Mouse (Mus musculus) E14TG2a.4 (cell line): ENCODE measurements around the gene Kynu.

ENCODE experiments used
- H3K27me3 ChIP-seq: 2 replicates; pipeline ENCODE4 v1.6.1; 2014; ENCODE audit warnings: low read length, control low read depth; ENCODE audit not compliant: insufficient read depth
- H3K36me3 ChIP-seq: 2 replicates; pipeline ENCODE4 v1.6.1; 2014; ENCODE audit warnings: low read length, control low read depth; ENCODE audit not compliant: insufficient read depth
- H3K4me1 ChIP-seq: replicated peaks from 2 replicates; pipeline ENCODE4 v1.6.1; 2014; ENCODE audit warnings: low read depth, low read length, control low read depth
- H3K4me3 ChIP-seq: replicated peaks from 2 replicates; pipeline ENCODE4 v1.5.1; 2014; ENCODE audit warnings: mild to moderate bottlenecking, low read length
- H3K9me3 ChIP-seq: 2 replicates; pipeline ENCODE4 v1.6.1; 2014; ENCODE audit warnings: low read length, control low read depth
- CTCF ChIP-seq: conservative IDR thresholded peaks from 2 replicates; pipeline ENCODE4 v1.5.1; 2014; ENCODE audit warnings: low read length
- NANOG ChIP-seq: IDR thresholded peaks from 2 replicates; pipeline ENCODE4 v1.6.1; 2014; ENCODE audit warnings: borderline replicate concordance, low read length, mixed read lengths
- POU5F1 ChIP-seq: IDR thresholded peaks from 2 replicates; pipeline ENCODE4 v1.6.1; 2014; ENCODE audit warnings: low read length, borderline replicate concordance

Gene Kynu

DNA sequence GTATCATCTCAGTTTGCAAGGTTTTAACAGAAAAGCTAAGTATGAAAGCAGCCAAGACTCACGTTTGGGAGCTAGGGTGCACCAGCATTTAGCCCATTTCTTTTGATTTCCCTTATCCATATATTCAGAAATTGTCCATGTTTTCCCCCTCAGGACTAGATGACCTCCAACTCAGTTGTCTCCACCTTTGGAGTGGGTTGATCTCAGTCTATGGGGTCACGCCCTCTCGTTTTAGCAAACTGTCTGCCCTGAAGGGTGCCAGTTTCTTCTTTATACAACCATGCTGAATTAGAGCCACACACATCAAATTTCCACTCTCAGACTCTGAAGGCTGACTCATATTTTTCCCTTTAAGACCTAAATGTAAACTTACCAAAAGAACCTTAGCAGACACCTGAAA is 119.0 kb downstream of the Kynu start:
- Histone ChIP-seq H3K27me3 (no peaks in the 10 kb centered on the region), H3K9me3 (no peaks in the 10 kb centered on the region), H3K36me3 (no peaks in the 10 kb centered on the region), H3K4me3 (no peak overlapping the region), H3K4me1 (no peaks in the 10 kb centered on the region)
- TF ChIP-seq NANOG = no peak
- no peak for TF ChIP-seq POU5F1
- TF ChIP-seq CTCF = no peak

DNA sequence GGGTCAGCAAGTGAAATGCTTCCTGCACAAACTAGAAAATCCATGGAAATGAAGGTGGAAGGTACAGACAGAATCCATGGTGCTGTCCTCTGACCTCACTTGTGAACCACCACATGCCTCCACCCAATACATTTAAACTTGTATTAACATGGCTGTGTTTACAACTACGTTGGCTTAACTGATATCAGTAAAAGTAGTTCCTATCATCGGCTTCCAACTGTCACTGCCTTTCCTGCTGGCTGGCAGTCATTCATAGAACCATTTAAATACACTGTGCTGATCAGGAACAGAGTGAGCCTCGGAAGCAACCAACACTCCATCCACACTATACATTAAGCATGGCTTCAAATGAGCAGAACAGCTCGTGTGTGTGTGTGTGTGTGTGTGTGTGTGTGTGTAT is 120.1 kb downstream of the Kynu start:
- Histone ChIP-seq H3K4me1 (no peaks in the 10 kb centered on the region), H3K9me3 (no peaks in the 10 kb centered on the region), H3K36me3 (no peaks in the 10 kb centered on the region), H3K27me3 (no peaks in the 10 kb centered on the region), H3K4me3 (no peak overlapping the region)
- TF ChIP-seq CTCF (no peak), NANOG (no peak), POU5F1 (no peak)

DNA sequence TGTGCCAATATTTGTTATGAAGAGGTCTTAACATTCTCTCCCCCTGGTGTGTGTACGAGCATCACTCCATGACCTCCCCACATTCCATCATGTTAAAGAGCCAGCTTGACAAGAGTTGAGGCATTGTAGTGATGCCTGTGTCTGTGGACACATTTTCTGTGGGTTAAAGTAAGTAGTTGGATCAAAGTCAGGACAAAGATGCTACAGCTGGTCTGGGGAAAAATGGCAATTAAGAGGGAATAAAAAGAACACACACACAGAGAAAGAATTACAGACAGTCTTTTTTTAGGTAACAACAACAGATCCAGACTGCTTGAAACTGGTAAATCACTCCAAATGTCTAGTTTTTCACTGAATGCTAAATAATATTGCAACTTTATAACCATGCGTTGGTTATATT is 135.3 kb downstream of the Kynu start:
- Histone ChIP-seq H3K9me3 (no peaks in the 10 kb centered on the region), H3K4me3 (no peak overlapping the region), H3K4me1 (no peaks in the 10 kb centered on the region), H3K27me3 (no peaks in the 10 kb centered on the region), H3K36me3 (no peaks in the 10 kb centered on the region)
- TF ChIP-seq NANOG (no peak), POU5F1 (no peak), CTCF (no peak)

DNA sequence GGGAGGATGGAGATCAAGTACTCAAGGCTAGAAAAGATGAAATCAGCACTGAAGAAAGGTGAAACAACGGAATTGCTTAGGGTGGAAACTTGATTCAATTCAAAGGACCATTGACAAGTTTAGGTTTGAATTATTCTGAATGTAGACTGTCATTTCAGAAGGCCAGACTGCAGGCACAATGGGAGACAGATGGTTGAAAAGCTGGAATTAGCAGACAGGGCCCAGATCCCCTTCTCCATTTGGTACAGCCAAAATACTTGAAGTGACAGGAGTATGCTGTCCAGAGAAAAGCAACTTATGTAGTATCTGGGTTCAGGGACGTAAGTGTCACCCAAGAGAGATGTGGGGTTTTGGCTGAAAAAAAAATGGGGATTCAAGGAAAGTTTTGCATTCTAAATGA is 136.2 kb downstream of the Kynu start:
- Histone ChIP-seq H3K4me1 (no peaks in the 10 kb centered on the region), H3K4me3 (no peak overlapping the region), H3K27me3 (no peaks in the 10 kb centered on the region), H3K9me3 (no peaks in the 10 kb centered on the region), H3K36me3 (no peaks in the 10 kb centered on the region)
- TF ChIP-seq CTCF = no peak
- TF ChIP-seq NANOG = no peak
- TF ChIP-seq POU5F1 = no peak

DNA sequence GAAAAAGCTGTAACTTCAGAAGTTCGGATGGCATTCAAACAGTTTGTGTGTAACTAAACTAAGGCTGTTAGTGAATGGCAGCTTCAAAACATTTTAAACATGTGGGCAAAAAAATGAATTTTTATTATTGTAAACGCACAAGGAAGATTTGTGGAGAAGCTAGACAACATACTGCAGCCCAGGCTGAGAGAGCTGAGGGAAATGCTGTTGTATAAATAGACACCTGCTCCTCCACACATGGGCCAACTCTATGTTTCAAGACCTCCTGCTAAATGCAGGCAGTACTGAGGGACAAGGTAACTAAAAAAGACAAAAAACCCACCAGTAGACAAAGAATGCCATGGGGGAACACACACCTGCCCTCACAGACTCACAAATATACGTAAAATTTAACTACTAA is 140.5 kb downstream of the Kynu start:
- Histone ChIP-seq H3K36me3 (no peaks in the 10 kb centered on the region), H3K4me3 (no peak overlapping the region), H3K4me1 (no peaks in the 10 kb centered on the region), H3K27me3 (no peaks in the 10 kb centered on the region), H3K9me3 (no peaks in the 10 kb centered on the region)
- no peak for TF ChIP-seq CTCF
- TF ChIP-seq POU5F1 = no peak
- TF ChIP-seq NANOG = no peak

DNA sequence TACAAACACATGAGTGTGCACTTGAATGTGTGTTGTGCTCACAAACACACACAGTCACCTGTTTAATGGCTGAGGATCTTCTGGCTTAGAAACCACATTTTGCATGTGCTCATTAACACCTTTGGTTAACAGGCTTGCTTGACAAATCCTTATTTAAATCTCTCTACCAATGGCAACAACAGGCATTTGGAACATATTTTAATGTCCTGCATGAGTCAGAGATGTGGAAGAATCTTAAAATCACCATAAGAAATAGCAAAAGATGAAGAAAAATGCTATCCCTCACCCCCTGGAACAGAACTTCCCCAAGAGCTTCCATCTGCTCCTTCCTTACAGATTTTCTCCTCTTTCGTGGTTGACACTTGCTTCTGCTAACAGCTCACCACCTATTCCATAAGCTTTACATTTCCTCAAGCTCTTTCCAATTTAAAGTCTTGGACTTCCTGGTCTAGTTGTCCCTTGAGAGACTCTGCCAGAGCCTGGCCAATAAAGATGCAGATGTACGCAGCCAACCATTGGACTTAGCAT is 157.5 kb downstream of the Kynu start:
- Histone ChIP-seq H3K4me3 (no peak overlapping the region), H3K36me3 (no peaks in the 10 kb centered on the region), H3K4me1 (no peaks in the 10 kb centered on the region), H3K27me3 (no peaks in the 10 kb centered on the region), H3K9me3 (no peaks in the 10 kb centered on the region)
- TF ChIP-seq POU5F1 = no peak
- no peak for TF ChIP-seq CTCF
- TF ChIP-seq NANOG = no peak

DNA sequence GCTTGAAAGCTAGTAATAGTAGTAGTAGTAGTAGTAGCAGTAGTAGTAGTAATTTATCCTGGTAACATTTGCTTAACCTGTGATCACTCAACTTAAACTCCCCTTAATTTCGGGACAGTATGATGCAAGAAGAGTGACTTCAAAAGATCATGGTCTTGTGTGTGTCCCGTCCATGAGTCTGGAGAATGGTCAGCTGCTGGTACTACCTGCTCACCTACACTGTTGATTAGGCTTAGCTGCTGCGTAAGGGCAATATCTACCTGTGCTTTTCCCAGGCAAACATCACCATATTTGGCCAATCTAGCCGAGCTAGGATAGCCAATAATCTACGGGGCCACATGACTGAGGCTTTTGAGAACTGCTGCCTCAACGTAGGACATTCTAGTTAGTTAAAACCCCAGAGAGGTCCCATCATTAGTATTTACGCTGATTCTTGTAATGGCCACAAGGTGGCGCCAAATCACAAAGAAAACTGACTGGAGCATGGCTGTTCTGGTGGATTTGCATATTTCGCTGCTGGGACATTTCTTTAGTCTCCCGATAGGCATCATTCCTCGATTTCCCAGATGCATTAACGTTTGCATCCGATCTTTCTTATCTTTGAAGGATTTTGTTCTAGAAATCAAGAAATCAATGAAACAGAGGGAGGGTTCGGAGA is 167.4 kb downstream of the Kynu start:
- H3K9me3 ChIP-seq = 0 out of 2 replicates have a peak, but pooled peaks cover 2% of the 10 kb centered on the region
- TF ChIP-seq CTCF = peak; percentile 56
- no peak for TF ChIP-seq NANOG
- H3K4me1 ChIP-seq = no peaks in the 10 kb centered on the region
- H3K4me3 ChIP-seq = no peak overlapping the region
- no peaks in the 10 kb centered on the region for H3K36me3 ChIP-seq
- no peaks in the 10 kb centered on the region for H3K27me3 ChIP-seq

DNA sequence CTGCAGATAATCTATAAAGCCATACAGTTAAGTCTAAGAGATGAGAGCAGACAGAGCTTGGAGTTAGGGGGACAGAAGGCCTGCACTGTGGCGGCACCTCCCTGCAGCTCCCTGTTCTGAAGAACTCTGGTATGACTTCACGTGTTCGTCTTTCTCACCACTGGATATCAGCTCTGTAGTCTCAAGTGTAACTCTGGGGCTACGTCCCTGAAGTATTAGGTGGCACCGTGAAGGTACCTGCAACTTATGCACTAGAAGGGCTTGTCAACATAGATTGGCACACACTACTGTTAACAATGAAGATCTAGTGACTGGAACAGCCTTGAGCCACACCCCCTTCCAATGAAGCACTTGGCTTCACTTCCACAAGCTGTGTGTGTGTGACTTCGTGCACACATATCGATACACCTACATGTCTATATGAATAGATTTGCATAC is 168.0 kb downstream of the Kynu start:
- Histone ChIP-seq H3K36me3 (no peaks in the 10 kb centered on the region), H3K9me3 (0 out of 2 replicates have a peak, but pooled peaks cover 5% of the 10 kb centered on the region), H3K4me3 (no peak overlapping the region), H3K27me3 (no peaks in the 10 kb centered on the region), H3K4me1 (no peaks in the 10 kb centered on the region)
- TF ChIP-seq NANOG (no peak), CTCF (no peak), POU5F1 (no peak)

DNA sequence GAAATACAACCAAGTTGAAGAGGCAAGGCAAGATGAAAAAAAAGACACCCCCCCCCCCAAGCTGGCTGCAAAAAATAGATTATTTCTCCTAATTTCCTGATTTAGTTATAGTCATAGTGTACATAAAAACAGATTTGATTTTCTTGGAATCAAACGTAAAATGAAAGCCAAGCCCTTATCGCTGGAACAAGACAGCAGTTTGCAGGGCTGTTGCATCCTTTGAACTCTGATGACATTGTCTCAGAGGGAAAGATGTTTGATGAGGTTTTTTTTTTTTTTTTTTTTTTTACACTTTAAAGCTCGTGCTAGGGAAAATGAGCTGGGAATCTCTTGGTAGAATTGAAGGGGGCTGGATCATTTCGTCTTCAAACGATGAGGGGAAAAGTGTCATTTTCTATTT is 172.1 kb downstream of the Kynu start:
- Histone ChIP-seq H3K4me1 (no peaks in the 10 kb centered on the region), H3K9me3 (peaks cover 25% of the 10 kb centered on the region), H3K4me3 (no peak overlapping the region), H3K27me3 (peaks cover 8% of the 10 kb centered on the region; the same call in 1 of the 2 replicates), H3K36me3 (no peaks in the 10 kb centered on the region)
- no peak for TF ChIP-seq NANOG
- TF ChIP-seq POU5F1 = no peak
- TF ChIP-seq CTCF = no peak
